Mouse (Mus musculus) liver, embryonic 14.5 days (tissue): ENCODE measurements at regions not wholly inside any gene's neighbourhood (a gene's known extent, or its start where the extent isn't known, plus 50 kb on each side); places are given as distances from the start of the nearest gene placed in this dataset.
"Not testable (repeated sequence)": the region's sequence is repeated elsewhere in the genome, so short reads cannot be mapped to it uniquely, and the experiment has no call there.

Source experiments
- ATAC-seq: fragments of 200-750 bp; cut with Nextera tagmentation; 2 replicates; pipeline ENCODE4 v1.8.0; 2017; ENCODE audit warnings: moderate number of reproducible peaks, mild to moderate bottlenecking, moderate library complexity; ENCODE audit not compliant: insufficient read depth
- DNase-seq, 3 experiments: peaks; one replicate each; pipeline ENCODE4 v3.0.0-alpha.2; 2012 to 2013; ENCODE audit warnings: low read depth in 3 of 3, low spot score in 3 of 3
- H3K27ac ChIP-seq: fragments of 300-500 bp; sonication (generic); 2 replicates; pipeline ENCODE4 v1.5.1; 2014; ENCODE audit warnings: moderate library complexity, mild to moderate bottlenecking, control low read depth, inconsistent platforms
- H3K27me3 ChIP-seq: fragments of 300-500 bp; sonication (generic); 2 replicates; pipeline ENCODE4 v1.6.1; 2014; ENCODE audit warnings: mild to moderate bottlenecking, low read length, moderate library complexity; ENCODE audit not compliant: control insufficient read depth, insufficient read depth
- H3K36me3 ChIP-seq: fragments of 300-500 bp; sonication (generic); replicated peaks from 2 replicates; pipeline ENCODE4 v1.6.1; 2014; ENCODE audit warnings: low read depth; ENCODE audit not compliant: control insufficient read depth, insufficient read depth
- H3K4me1 ChIP-seq, 2 experiments: fragments of 200-500 bp in 1 of 2; fragments of 300-500 bp in 1 of 2; sonication (generic) in 1 of 2; replicated peaks; 2 replicates each; pipeline ENCODE4 v1.6.1; 2012 to 2014; ENCODE audit warnings: antibody characterized with exemption in 1 of 2, inconsistent platforms in 1 of 2, low read length in 1 of 2; ENCODE audit not compliant: control insufficient read depth in 2 of 2, insufficient read depth in 2 of 2
- H3K4me2 ChIP-seq: fragments of 300-500 bp; sonication (generic); 2 replicates; pipeline ENCODE4 v1.6.1; 2014; ENCODE audit warnings: low read depth, mild to moderate bottlenecking, control low read depth, moderate library complexity
- H3K4me3 ChIP-seq, 2 experiments: fragments of 200-500 bp in 1 of 2; fragments of 300-500 bp in 1 of 2; sonication (generic) in 1 of 2; 2 replicates each; pipeline ENCODE4 v1.5.1; 2012 to 2014; ENCODE audit warnings: low read depth in 2 of 2, low read length in 2 of 2, mild to moderate bottlenecking in 2 of 2, control low read depth in 1 of 2, inconsistent platforms in 1 of 2, moderate library complexity in 1 of 2; ENCODE audit not compliant: insufficient read depth in 1 of 2
- H3K9ac ChIP-seq: fragments of 300-500 bp; sonication (generic); replicated peaks from 2 replicates; pipeline ENCODE4 v1.6.1; 2014; ENCODE audit warnings: mild to moderate bottlenecking, control low read depth, moderate library complexity
- H3K9me3 ChIP-seq: fragments of 300-500 bp; sonication (generic); 2 replicates; pipeline ENCODE4 v1.6.1; 2016; ENCODE audit warnings: low read length, mixed read lengths; ENCODE audit not compliant: control insufficient read depth
- CTCF ChIP-seq: IDR thresholded peaks from 2 replicates; pipeline ENCODE4 v1.5.1; 2016; ENCODE audit warnings: antibody characterized with exemption, low read depth, control low read depth
- EP300 ChIP-seq: IDR thresholded peaks from 2 replicates; pipeline ENCODE4 v1.6.1; 2016; ENCODE audit warnings: antibody characterized with exemption, low read depth
- WGBS: fragments of 180-500 bp; shearing (Covaris S2); extraction: QIAGEN DNeasy Blood & Tissue Kit; methylation state at CpG from one replicate; pipeline ENCODE4 v1.1.7; 2014; ENCODE audit not compliant: insufficient replicate concordance; 5-methylcytosine and 5-hydroxymethylcytosine counted together

DNA sequence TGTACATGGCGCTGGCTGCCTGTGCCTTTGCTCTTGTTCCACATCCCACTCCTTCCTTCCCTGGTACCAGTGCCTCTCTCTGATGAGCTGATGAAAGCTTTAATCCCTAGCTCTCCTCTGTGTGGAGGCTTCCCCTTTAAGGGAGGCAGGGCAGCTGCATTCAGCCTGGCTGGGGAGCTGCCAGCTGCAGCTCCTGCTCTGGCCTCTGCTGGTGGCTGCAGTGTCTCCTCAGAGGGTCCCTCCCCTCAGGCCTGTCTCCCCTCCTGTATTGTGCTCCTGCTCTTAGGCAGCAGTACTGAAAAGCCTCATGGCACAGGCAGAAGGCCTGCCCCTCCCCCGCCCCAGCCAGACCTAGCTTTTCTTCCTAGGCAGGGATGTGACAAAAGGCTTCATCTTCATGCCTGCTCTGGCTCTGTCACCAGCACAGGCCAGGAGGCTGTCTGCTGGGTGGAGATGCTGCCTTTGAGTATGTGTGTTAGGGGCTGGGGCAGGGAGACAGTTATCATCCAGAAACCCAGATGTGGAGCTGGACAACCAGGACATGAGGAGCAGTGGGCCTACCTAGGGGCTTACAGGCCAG lies 97.7 kb upstream of the Zcchc13 start:
- not testable (repeated sequence) for H3K9ac ChIP-seq, DNase-seq, H3K27ac ChIP-seq, H3K4me3 ChIP-seq, H3K36me3 ChIP-seq, H3K27me3 ChIP-seq, H3K4me1 ChIP-seq, H3K9me3 ChIP-seq, H3K4me2 ChIP-seq, ATAC-seq
- WGBS, result 67% methylated on average over 1 of the region's 2 CpGs

DNA sequence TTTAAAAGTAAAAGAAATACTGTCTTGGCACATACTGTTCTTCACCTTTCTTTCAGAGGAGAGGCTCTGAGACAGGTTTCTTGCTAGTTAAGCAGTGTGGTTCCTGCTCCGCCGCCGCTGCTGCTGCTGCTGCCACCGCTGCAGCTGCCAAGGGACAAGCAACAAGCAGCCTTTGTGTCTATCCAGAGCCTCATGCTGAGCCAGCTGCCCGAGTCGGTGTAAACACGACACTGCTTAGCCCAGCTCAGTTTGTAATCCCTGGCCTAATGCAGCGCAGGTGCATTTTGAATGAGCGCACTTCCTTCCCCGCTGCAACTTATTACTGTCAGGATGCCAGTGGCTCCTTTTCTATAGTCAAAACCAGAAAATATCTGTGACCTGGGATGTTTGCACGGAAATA lies 97.1 kb upstream of the Zcchc13 start:
- Histone ChIP-seq H3K9ac (no peak overlapping the region), H3K36me3 (no peaks in the 10 kb centered on the region), H3K4me1 (peaks cover 0 to 6% of the 10 kb centered on the region in 2 experiments; a peak in 2 of 4 replicates), H3K27me3 (no peaks in the 10 kb centered on the region), H3K27ac (no peak overlapping the region), H3K9me3 (no peaks in the 10 kb centered on the region), H3K4me3 (no peak overlapping the region), H3K4me2 (no peak overlapping the region)
- ATAC-seq, result no peak
- 49% methylated on average over 11 of the region's 11 CpGs for WGBS
- DNase-seq, result no peak
- no peak for TF ChIP-seq EP300
- no peak for TF ChIP-seq CTCF

DNA sequence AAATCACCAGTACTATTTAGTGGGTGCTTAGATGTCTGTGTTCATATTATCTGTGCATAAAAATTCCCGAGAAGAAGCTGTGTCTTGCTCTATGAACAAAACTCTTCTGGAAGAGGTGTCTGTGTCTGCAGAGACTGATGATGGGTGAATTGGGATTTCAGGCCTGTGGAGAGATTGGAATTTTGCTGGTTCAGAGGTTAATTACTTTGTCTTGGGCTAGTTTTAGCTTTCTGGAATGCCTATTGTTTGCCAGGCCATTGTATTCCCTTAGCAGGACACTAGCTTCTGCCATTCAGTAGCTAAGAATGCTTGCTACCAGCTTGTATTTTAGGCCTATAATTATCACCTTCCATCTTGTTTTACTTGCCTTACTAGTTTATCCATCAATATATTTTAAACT lies 96.6 kb upstream of the Zcchc13 start:
- DNase-seq (no peak), ATAC-seq (no peak)
- 65% methylated on average over 1 of the region's 1 CpGs for WGBS
- Histone ChIP-seq H3K9ac (no peak overlapping the region), H3K9me3 (no peaks in the 10 kb centered on the region), H3K4me3 (no peak overlapping the region), H3K36me3 (no peaks in the 10 kb centered on the region), H3K27ac (no peak overlapping the region), H3K4me2 (no peak overlapping the region), H3K27me3 (no peaks in the 10 kb centered on the region), H3K4me1 (peaks cover 0 to 6% of the 10 kb centered on the region in 2 experiments; a peak in 2 of 4 replicates)
- TF ChIP-seq EP300 (no peak), CTCF (no peak)

DNA sequence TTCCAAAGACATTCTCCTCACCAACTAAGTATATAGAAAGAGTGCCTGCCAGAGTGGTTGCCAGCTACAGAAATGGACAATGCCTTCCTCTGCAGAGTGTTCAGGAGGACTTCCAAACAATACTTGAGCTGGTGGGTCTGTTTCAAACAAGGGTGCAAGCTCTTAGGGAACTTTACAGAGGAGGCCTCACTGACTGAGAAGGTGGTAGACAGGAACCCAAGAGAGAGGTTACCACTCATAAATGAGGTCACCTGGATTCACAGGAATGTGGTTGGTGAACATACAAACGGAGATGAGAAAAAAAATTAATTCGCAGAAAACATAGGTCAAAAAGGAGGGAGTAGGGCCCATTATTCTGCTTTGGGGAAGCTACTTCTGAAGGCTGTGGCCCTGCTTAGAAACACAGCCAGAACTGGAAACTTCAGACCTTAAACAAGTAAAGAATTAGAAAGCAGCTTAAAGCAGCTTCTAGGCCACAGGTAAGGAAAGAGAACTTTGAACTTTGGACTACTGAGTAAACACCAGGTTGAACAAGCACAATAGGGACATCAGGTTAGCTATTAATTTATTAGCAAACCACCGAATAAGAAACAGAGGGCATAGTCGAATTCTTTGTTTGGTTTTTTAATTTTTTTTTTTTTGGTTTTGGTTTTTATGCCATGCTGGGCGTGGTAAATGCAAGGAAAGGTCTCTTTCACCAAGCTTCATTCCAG lies 83.7 kb upstream of the Zcchc13 start:
- TF ChIP-seq EP300 (no peak), CTCF (no peak)
- Histone ChIP-seq H3K4me2 (no peak overlapping the region), H3K27ac (no peak overlapping the region), H3K27me3 (no peaks in the 10 kb centered on the region), H3K9ac (no peak overlapping the region), H3K4me3 (no peak overlapping the region), H3K4me1 (peaks cover 0 to 4% of the 10 kb centered on the region in 2 experiments; a peak in 1 of 4 replicates), H3K9me3 (no peaks in the 10 kb centered on the region), H3K36me3 (no peaks in the 10 kb centered on the region)
- WGBS, result 52% methylated on average over 5 of the region's 5 CpGs
- DNase-seq (peak in 1 of 3 experiments; percentile 4), ATAC-seq (0 out of 2 replicates have a peak, but pooled peaks have one; percentile 26)

DNA sequence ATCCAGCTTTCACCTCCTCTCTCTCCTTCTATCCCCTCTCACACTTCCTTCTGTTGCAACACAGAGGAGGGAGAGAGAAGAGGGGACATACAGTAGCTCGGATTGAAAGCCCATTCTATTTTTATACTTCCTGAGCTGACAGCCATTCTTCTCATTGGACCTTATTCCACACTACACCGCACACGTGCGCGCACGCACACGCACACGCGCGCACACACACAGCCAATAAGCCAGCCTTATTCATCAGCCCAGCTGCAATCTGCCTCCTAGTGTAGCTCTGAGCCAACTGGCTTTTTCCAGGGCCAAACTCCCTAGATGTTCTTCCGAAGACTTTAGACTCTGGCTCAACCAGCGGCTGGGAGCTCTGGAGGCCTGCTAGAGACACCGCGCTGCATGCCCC lies 79.1 kb upstream of the Zcchc13 start:
- H3K9me3 ChIP-seq, result no peaks in the 10 kb centered on the region
- H3K27ac ChIP-seq, result no peak overlapping the region
- H3K4me1 ChIP-seq, result peaks cover 0 to 6% of the 10 kb centered on the region in 2 experiments; a peak in 2 of 4 replicates
- no peak overlapping the region for H3K4me2 ChIP-seq
- no peak overlapping the region for H3K9ac ChIP-seq
- H3K4me3 ChIP-seq, result no peak overlapping the region
- 64% methylated on average over 14 of the region's 14 CpGs for WGBS
- H3K27me3 ChIP-seq, result no peaks in the 10 kb centered on the region
- H3K36me3 ChIP-seq, result no peaks in the 10 kb centered on the region
- no peak for ATAC-seq
- no peak for DNase-seq
- TF ChIP-seq EP300, result no peak
- no peak for TF ChIP-seq CTCF
